Mouse (Mus musculus): Measurements from ENCODE around the gene Mapkapk2.

The Mapkapk2 gene

DNA sequence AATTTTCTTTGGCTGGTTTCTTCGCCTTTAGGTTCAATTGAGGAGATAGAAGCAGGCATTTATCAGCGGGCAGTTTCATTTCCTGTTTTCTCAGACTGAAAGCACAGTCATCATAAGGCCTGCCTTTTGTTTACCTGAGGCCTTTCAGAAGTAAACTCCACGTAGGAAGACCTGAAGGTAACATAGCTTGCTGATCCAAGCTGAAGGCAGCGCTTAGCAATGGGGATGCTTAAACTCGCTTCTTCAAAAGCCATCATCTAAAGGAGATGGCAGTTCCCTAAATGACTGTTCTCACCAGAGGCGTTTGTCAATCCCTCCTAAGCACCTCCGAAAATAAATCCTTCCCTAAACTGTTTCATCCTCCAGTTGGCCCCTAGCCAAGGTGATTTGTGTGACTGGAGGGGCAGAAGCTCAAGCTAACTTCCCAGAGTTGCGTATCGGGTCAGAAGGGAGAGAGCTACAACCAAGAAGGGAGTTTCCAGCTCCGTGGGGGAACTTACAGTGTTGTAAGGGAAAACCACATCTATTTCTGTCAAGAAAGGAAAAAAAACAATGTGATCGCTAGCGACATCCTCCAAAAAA is 13.0 kb upstream of the Mapkapk2 start:
- no peak for DNase-seq (ENCODE audit: low spot score)

DNA sequence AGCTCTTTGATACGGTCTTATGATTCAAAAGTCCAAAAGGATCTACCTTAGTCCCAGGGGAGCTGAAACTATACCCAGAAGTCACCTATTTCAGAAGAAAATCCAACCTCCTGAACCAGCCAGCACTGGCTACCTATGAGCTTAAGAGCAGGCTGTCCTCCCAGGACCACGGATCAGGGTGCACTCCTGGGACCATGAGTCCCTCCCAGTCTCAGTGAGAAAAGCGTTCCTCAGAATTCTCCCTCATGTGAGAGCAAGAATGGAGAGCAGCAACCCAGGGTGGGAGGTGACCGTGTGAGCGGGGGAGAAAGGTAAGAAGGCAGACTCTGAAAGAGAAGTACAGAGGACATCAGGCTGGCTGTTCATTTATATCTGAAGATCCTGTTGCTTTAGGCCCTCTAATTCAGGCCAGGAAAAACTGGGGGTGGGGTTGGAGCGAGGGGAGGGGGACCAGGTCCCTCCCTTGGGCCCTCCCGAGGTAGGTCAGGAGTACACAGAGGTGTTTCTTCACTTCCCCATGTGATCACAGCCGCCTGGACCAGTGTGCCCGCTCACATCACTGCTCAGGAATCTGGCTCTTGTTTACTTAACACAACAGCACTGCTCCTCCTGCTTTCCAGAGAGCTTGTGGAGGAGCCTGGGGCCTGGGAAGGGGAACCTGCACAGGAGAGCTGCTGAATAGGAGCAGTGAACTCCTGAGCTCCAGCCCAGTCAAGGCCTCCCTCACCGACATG is 10.1 kb upstream of the Mapkapk2 start:
- no peak for DNase-seq (ENCODE audit: low spot score)

DNA sequence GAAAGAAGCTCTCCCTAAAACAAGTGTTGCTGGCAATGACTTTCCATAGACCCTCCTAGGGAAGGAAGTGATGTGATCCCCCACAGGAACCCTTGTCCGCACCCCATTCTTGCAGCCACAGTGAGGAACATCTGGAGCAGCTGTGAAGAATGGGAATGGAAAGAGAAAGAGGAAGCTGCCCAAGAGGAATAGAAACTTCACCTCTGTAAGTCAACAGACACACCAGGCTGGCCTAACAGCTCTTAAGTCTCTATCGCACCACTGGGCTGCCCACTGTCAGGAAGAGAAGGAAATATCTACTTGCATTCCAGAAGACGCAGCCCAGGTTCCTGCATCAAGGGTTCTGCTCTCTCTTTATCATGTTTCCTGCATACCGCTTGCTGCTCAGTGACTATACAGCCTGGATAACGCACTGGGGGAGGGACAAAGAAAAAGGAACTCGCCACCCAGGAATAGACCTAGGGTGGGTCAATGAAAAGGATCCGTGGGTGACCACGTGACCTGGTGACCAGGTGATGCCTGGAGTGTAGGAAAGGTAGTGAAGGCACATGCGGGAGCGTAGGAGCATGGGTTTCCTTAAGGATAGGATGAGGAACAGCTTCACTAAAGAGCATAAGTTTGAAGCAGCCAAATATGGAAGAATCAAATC is 6.3 kb upstream of the Mapkapk2 start:
- DNase-seq (ENCODE audit: low spot score): no peak

DNA sequence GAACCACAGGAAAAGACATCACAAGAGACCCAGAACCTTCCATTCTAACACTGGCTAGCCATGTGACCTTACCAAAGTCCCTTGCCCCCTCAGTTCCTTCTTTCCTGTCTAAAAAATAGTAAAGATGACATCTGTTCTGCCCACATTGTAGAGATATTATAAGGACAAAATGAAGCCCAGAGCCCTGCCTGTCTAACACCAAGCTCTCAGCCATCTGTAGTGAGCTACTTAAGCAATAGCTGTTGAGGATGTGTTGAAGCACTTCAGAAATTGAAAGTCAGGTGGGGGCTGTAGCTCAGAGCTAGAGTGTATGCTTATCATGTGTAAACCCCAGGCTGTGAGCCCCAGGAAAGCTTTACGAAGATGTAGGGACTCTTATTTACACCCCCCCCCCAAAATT is 3.2 kb upstream of the Mapkapk2 start:
- DNase-seq (ENCODE audit: low spot score): no peak

DNA sequence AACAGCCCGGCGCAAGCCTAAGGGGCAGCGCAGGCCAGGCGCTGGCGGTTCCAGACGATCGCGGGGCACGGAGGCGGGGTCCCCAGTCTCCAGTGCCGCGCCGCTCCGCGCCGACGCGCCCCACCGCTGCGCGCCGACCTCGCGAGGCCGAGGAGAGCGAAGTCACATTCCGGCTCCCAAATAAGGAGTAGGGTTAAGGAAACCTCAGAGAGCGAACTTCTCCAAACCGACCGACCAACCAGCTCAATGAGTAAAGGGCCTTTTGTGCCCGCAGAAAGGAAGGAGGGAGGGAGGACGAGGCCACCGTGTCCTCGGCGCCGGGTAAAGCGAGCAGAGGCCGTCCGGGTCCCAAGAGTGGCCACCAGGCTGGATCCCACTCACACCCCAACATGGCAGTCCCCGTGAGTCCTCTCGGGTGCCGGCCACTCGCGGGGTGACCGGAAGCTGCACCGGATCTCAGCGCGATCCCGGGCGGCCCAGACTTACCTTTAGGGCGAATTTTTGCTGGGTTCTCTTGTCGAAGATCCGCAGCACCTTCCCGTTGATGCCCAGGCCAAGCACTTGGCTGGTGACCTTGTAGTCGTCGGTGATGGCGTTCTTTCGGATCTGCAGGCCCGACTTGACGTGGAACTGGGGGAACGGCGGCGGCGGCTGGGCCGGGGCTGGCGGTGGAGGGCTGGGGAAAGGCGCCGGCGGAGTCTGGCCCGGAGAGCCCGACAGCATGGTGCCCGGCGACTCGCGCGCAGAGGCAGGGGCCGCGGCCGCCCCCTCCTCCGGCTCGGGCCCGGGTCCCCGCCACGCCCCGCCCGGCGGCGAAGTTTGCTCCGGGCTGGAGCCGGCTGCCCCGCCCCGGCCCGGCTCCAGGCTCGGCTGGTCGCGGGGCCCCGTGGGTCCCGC is 575 bp downstream of the Mapkapk2 start:
- DNase-seq (ENCODE audit: low spot score): no peak

DNA sequence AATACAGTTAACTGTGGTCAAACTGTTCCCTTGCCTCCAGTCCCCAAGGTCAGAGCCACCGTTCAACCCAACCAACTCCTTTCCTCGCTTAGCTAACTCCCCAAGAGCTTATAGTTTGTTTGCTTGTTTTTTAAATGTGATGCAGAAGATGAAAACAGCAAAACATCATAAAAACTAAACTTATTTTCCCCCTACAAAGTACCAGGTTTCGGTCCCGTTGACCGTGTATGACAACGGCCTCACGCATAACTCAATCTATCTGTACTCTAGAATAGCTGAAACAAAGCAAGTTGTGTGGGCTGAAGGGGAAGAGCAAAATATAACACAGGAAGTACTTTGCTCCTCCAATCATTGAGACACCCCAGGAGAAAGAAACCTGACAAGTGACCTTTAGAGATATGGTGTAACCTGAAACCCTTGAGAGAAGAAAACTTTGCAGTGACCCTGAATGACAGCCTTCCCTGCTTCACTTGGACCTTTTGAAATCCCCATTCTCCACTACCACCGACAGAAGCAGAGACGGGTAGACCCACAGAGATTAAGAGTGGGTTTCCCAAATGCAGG is 1.4 kb downstream of the Mapkapk2 start:
- no peak for DNase-seq (ENCODE audit: low spot score)

DNA sequence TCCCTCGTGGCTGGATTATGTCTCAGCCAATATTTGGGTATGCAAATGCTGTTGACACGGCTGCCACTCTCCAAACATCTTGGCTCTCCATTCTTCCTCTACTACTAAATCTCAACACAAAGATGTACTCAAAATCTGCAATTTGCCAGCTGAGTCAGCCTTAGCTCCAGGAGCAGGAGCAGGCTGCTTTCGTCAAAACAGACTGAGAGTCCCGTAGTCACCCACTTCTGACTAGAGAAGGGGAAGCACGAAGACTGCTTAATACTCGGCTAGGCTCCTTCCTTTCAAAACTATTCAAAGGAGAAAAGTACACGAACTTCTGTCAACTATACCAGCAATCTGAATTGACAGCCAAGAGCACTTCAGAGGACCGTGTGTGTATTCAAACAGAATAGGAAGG is 2.1 kb downstream of the Mapkapk2 start:
- DNase-seq (ENCODE audit: low spot score): no peak

DNA sequence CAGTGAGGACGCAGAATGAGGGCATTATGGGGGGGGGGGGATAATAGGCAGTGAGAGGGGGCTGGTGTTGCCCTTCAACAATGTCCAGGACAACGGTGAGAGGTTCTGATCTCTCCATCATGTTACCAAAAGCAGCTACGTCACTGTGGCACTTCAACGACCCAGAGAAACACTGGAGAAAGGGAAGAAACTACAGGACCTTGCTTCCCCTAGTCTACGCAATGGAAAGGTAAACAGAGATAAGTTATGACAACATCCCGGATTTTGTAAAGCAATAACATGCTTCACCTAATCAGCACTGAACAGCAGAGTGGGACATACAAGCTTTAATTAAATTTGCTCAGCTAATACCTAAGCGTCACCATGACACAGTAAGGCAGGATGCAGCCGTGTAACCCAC is 3.7 kb downstream of the Mapkapk2 start:
- no peak for DNase-seq (ENCODE audit: low spot score)

DNA sequence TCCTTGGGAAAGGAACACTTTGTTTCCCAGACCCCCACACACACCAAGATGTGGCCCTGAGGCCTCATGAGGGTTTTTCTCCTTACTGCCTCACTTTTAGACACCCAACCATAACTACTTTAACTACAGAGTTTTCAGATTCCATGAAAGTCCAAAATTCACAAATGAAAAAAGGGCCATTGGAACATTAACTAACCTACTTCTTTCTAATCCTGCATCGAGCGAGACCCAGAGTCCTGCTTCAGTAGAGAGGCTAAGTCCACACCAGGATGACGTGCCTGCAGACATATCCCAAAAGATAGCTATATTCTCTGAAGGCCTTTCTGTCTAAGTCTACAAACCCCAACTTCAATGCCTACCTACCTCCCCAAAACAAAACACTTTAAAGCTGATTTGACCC is 4.8 kb downstream of the Mapkapk2 start:
- no peak for DNase-seq (ENCODE audit: low spot score)

DNA sequence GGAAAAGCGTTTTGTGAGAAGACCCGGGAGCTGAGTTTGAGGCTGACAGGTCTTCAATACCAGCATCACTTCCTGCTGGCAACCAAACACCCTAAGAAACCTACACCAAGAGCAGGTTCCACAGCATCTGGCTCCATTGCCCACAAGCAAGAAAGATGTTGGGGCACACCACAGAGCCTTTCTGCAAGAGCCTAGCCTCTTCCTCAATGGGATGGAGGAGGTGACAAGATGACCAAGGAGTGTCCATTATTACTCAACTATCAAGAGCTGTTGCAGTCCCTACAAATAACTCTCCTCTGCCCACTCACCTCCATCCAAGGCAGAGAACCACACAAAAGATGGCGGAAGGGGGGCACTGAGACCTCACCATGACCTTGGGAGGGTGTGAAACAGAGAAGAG is 5.5 kb downstream of the Mapkapk2 start:
- no peak for DNase-seq (ENCODE audit: low spot score)

DNA sequence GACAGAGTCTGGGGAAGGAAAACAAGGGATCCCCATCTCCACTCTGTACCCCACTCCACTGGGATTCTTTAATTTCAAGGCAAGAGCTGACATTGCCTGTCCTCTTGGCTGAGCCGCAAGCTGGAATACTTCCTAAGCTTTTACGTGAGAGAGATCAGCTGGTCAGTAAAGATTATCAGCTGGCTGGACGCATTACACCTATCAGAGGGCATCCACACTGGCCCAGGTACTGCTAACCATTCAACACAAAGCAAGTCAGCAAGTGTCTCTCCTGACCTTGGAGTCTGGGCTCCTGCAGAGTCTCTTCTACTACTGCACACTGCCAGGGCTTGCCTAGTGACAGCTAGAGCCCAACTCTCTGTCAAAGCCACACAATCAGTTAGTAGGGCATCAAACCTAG is 6.1 kb downstream of the Mapkapk2 start:
- DNase-seq (ENCODE audit: low spot score): no peak

DNA sequence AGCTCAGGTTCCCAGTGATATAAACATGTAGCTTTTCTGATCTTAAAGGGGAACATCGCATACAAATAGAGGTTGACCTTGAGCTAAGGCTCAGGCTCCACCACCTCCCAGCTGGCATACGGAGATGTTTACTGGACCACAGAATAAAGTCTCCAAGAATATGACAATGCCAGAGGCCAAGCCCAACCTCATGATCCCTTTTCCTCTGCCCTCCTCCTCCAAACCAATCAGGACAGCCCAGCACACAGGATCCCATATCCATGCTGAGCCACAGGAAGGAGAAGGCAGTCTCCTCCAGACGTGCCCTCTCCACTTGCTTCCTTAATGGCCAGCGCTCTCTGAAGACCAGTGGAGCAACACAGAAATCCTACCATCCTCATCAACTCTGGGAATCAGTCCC is 6.7 kb downstream of the Mapkapk2 start:
- DNase-seq (ENCODE audit: low spot score): no peak

DNA sequence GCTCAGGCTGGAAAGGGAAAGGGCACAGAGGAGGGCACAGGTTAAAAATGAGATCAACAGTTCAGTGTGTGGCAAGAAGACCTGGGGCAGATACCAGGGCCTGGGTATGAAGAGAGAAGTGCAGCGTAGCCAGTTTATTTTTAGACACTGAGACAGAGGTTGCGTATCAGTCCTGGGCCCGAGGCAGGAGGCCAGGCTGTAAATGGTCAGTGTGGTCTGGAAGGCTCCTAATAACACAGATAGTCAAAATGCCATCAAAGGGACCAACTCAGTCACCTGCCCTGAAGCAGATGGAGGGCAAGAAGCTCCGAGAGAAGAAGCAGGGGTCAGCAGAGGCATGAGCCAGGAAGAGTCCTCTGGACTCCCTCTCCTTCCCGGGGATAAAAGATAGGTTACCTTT is 7.4 kb downstream of the Mapkapk2 start:
- no peak for DNase-seq (ENCODE audit: low spot score)

DNA sequence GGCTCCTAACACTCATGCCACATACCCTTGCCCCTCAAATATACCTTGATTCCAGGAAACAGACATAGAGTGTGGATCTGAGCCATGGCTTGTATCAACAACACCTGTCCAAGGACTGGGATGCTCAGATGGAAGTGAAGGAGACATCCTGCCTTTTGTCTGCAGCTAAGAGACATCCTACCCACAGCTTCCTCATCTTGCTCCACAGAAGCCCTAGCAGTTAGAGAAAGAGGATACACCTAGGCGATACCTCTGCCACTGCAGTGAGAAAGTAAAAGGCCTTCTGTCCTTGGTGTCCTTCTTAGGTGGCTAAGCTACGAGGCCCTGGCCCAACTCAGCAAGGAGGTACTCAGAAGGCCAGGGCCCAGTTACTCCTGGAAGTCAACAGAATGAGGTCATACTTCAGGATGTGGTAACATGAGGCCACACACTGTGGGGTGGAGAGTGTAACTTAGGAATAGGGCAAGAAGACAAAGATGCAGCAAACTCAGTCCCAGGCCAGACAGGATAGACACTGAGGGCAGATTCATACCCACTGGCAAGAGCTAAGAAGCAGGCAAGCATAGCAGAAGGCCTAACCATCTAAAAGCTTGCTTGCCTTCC is 8.0 kb downstream of the Mapkapk2 start:
- no peak for DNase-seq (ENCODE audit: low spot score)

DNA sequence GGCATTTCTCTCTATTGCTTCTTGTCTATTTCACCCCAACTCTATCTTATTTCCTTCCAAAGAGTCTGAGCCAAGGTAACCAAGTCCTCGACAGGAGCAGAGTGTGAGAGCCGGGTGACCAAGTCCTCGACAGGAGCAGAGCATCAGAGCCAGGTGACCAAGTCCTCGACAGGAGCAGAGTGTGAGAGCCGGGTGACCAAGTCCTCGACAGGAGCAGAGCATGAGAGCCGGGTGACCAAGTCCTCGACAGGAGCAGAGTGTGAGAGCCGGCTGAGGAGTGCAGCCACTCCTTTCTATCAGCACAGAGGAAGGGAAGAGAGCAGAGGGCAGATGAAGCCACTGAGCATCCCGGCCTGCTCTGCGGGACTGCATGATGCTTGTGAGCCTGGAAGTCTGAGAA is 9.1 kb downstream of the Mapkapk2 start:
- DNase-seq (ENCODE audit: low spot score): no peak

DNA sequence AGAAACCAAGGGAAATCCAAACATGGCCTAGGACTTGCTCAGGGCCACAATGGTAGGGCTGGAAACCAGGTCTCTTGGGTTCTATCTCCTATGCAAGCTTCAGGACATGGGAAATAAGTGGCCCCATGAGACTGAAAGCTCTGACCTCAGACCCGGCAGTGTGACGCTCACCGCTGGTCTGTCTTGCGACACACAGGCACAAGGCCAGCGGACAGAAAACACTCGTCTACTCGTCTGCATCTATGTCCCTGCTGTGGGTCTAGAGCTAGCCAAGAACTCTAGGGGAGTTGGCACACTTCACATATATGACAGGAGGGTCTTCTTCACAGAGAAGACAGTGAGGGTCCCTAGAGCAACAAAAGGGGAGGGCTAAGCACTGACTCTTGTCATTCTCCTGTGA is 10.7 kb downstream of the Mapkapk2 start:
- no peak for DNase-seq (ENCODE audit: low spot score)

DNA sequence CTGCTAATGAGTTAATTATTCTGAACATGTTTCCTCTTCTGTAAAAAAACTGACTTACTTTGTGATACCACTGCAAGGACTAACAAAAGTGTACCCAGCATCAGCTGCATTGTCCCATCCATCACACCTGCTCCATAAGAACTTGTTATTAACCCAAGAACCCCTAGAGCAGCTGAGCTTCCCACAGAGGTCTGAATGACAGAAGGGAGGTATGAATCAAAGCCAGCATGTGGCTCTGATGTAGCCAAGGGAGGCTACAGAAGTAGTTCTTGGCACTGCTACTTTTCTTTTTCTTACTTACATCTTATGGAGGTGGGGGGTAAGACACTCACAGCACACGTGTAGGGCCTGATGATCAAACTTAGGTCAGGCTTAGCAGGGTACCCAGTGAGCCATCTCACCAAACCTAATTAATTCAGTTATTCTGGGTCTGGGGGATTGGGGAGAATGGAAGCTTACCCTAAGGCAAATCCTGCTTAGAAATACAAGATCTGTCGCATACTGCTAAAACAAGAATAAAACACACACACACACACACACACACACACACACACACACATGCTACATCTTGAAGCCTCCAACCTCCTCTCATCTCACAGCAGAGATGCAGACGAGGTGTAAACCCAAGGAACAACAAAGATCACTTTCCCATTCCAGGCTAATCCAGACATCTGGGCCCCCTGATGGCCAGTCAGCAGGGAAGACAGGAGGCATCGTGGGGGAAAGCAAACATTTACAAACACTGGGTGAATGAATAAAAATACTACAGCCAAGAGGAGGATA is 11.5 kb downstream of the Mapkapk2 start:
- no peak for DNase-seq (ENCODE audit: low spot score)

DNA sequence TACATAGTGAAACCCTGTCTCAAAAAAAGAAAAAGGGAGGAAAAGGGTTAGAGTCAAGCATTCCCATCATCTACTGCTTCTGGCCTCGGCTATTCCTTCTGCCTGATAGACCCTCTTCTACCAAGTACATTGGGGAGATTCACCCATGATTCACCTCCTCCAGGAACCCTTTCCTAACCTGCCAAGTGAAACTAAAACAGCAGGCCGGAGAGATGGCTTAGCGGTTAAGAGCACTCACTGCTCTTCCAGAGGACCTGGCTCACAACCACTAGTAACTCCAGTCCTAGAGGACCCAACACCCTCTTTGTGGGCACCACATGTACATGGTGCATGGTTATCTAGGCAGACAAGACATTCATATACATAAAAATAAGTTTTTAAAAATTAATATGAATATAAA is 12.4 kb downstream of the Mapkapk2 start:
- DNase-seq (ENCODE audit: low spot score): no peak

DNA sequence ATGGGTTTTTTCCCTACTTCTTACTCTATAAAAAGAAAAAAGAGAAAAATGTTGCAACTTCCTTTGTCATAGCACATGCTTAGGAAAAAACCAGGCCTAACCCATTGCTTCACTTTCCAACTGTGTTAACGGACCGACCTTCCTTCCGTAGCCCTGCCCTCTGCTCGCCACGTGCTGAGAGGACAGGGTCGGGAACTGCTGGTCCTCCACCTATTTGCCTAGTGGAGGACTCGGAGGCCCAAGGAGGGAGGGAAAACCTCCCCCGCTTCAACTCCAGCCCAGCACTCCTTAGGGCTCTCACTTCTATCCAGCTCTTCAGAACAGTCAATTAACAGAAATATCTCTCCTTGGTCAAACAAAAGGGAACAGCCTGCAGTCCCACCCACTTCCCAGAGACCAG is 13.3 kb downstream of the Mapkapk2 start:
- no peak for DNase-seq (ENCODE audit: low spot score)

DNA sequence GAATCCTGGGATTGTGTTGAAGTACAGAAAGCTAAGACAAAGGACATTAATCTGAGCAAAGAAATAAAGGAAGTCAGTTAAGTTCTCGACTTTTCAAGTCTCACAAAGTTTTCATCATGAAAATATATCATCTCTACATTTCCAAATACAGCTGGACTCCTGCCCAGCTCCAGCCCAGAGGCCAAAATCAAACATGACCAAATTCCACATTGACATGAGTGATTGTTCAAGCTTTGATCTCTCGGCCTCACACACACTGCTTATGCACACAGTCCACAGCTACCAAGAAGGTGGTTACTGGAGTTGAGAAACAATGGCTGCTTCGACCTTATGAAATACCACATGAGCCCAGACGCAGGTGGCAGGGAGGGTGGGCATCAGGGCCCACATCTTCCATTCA is 14.0 kb downstream of the Mapkapk2 start:
- DNase-seq (ENCODE audit: low spot score): no peak

DNA sequence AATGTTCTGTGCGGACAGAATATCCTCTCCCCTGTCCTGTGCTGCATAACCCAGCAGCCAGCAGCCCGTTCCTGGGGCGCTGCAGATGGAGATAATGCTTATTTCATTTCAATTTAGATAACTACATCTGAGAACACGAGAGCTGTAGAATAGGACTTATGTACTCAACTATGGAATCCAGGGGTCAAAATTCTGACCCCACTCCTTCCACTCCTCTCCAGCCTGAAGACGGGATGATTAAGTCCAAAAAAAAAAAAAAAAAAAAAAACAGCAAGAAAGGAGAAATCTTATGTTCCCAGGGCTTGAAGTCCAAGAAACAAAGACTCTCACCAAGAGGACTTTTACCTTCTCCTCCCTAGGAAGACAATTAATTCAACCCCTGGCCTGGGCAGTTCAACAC is 14.5 kb downstream of the Mapkapk2 start:
- no peak for DNase-seq (ENCODE audit: low spot score)

All from urinary bladder, postnatal 10 days (tissue).